Mouse (Mus musculus) CH12.LX (cell line): ENCODE measurements around the gene Ndufs6. TPM values are rescaled to one million over a fixed set of nuclear protein-coding genes. Genes with fewer than 3 reads are reported as not detected.

Source experiments
- DNase-seq: peaks from one replicate; pipeline ENCODE4 v3.0.0-alpha.2; 2013; ENCODE audit errors: extremely low read depth
- H3K27ac ChIP-seq: 2 replicates; pipeline ENCODE4 v1.5.1; 2012; ENCODE audit warnings: low read depth, mild to moderate bottlenecking, control low read depth, moderate library complexity; ENCODE audit not compliant: insufficient read depth
- H3K27me3 ChIP-seq: replicated peaks from 2 replicates; pipeline ENCODE3; 2012; ENCODE audit warnings: inconsistent platforms
- H3K36me3 ChIP-seq, 2 experiments: replicated peaks in 1 of 2; 2 replicates each; pipeline versions ENCODE3 to v1.6.1; 2012; ENCODE audit warnings: inconsistent platforms in 1 of 2, low read length in 1 of 2, mild to moderate bottlenecking in 1 of 2, mixed read lengths in 1 of 2, moderate library complexity in 1 of 2; ENCODE audit not compliant: control insufficient read depth in 1 of 2, insufficient read depth in 1 of 2
- H3K4me1 ChIP-seq, 2 experiments: 2 replicates each; pipeline ENCODE4 v1.6.1; 2012; ENCODE audit warnings: inconsistent platforms in 1 of 2, moderate library complexity in 1 of 2; ENCODE audit not compliant: insufficient read depth in 2 of 2, control insufficient read depth in 1 of 2
- H3K4me2 ChIP-seq: 2 replicates; pipeline ENCODE4 v1.6.1; 2012; ENCODE audit warnings: low read depth, mild to moderate bottlenecking, control low read depth; ENCODE audit not compliant: poor library complexity, insufficient read depth, severe bottlenecking
- H3K4me3 ChIP-seq, 3 experiments: fragments of 150-350 bp in 1 of 3; sonication (generic) in 1 of 3; replicated peaks in 1 of 3; 2 replicates each; pipeline versions ENCODE3 to v1.5.1; 2011 to 2012; ENCODE audit warnings: low read depth in 2 of 3, low read length in 2 of 3, mild to moderate bottlenecking in 2 of 3, moderate library complexity in 2 of 3, control low read depth in 1 of 3, improper control_type of control experiment in 1 of 3, inconsistent platforms in 1 of 3, mixed read lengths in 1 of 3; ENCODE audit not compliant: poor library complexity in 1 of 3
- H3K79me2 ChIP-seq: replicated peaks from 2 replicates; pipeline ENCODE4 v1.6.1; 2012; ENCODE audit warnings: mild to moderate bottlenecking, moderate library complexity; ENCODE audit not compliant: control insufficient read depth, poor library complexity, insufficient read depth, severe bottlenecking; ENCODE audit errors: extremely low read depth
- H3K9ac ChIP-seq: 2 replicates; pipeline ENCODE4 v1.6.1; 2012; ENCODE audit warnings: low read depth, mild to moderate bottlenecking, control low read depth, moderate library complexity; ENCODE audit not compliant: insufficient read depth
- H3K9me3 ChIP-seq: replicated peaks from 2 replicates; pipeline ENCODE3; 2012; ENCODE audit warnings: low read length, inconsistent platforms, mixed read lengths
- BHLHE40 ChIP-seq: IDR thresholded peaks from 2 replicates; pipeline ENCODE4 v1.6.1; 2011; ENCODE audit warnings: mild to moderate bottlenecking, low read depth, low read length, improper control_type of control experiment
- CTCF ChIP-seq, 2 experiments: IDR thresholded peaks in 1 of 2; conservative IDR thresholded peaks in 1 of 2; 2 replicates each; pipeline ENCODE4 v1.5.1; 2011 to 2012; ENCODE audit warnings: low read depth in 2 of 2, low read length in 2 of 2, improper control_type of control experiment in 1 of 2, inconsistent platforms in 1 of 2, mild to moderate bottlenecking in 1 of 2, moderate library complexity in 1 of 2
- E2F4 ChIP-seq: IDR thresholded peaks from 2 replicates; pipeline ENCODE4 v1.6.1; 2011; ENCODE audit warnings: low read depth, low read length, improper control_type of control experiment; ENCODE audit not compliant: insufficient replicate concordance
- ELF1 ChIP-seq: IDR thresholded peaks from 2 replicates; pipeline ENCODE4 v1.6.1; 2014; ENCODE audit warnings: low read depth, mild to moderate bottlenecking, inconsistent platforms, low read length, improper control_type of control experiment
- EP300 ChIP-seq: IDR thresholded peaks from 2 replicates; pipeline ENCODE4 v1.6.1; 2011; ENCODE audit warnings: low read length, improper control_type of control experiment
- MAX ChIP-seq: IDR thresholded peaks from 2 replicates; pipeline ENCODE4 v1.6.1; 2011; ENCODE audit warnings: low read length, improper control_type of control experiment
- MYC ChIP-seq: IDR thresholded peaks from 2 replicates; pipeline ENCODE4 v1.6.1; 2011; ENCODE audit warnings: low read depth, mild to moderate bottlenecking, improper control_type of control experiment, low read length
- PAX5 ChIP-seq: IDR thresholded peaks from 2 replicates; pipeline ENCODE4 v1.6.1; 2012; ENCODE audit warnings: low read length, inconsistent platforms, mixed read lengths
- RAD21 ChIP-seq: IDR thresholded peaks from 2 replicates; pipeline ENCODE4 v1.6.1; 2011; ENCODE audit warnings: low read depth, mild to moderate bottlenecking, low read length, improper control_type of control experiment, moderate library complexity
- RCOR1 ChIP-seq: conservative IDR thresholded peaks from 2 replicates; pipeline ENCODE4 v1.6.1; 2012; ENCODE audit warnings: low read depth, mild to moderate bottlenecking, inconsistent platforms, low read length, improper control_type of control experiment
- USF2 ChIP-seq: conservative IDR thresholded peaks from 2 replicates; pipeline ENCODE4 v1.6.1; 2011; ENCODE audit warnings: low read depth, low read length, improper control_type of control experiment
- ZMIZ1 ChIP-seq: IDR thresholded peaks from 2 replicates; pipeline ENCODE4 v1.6.1; 2012; ENCODE audit warnings: low read depth, mild to moderate bottlenecking, inconsistent platforms, low read length, improper control_type of control experiment
- dilution Hi-C: fragments of 300-500 bp; cut with MboI; formaldehyde crosslinking; loops from 2 replicates; pipeline ENCODE4 v1.14.3; 2020; ENCODE audit warnings: low sequenced_read_pairs; ENCODE audit not compliant: extremely low pct_unique_long_range_greater_than_20kb, extremely low pct_ligation_motif_present
- in situ Hi-C: fragments of 300-500 bp; cut with MboI; formaldehyde crosslinking; loops from 3 replicates; pipeline ENCODE4 v1.14.3; 2019; ENCODE audit warnings: low sequenced_read_pairs, low pct_ligation_motif_present, low pct_unique_long_range_greater_than_20kb, mixed read lengths
- polyA plus RNA-seq: library from polyadenylated mRNA; unstranded; fragments of >175 nt; gene quantifications from 2 replicates; pipeline ENCODE4 v1.2.1, GENCODE M21; 2012; ENCODE audit warnings: low read depth; ENCODE audit not compliant: insufficient read length
- total RNA-seq, 2 experiments: library from RNA; depleted of rRNA; stranded (reverse); fragments of 300-350 nt in 1 of 2; fragments of >200 nt in 1 of 2; gene quantifications; 2 replicates each; pipeline ENCODE4 v1.2.3; 2012 to 2014

Gene Ndufs6
- total and polyA plus RNA-seq, 3 experiments: 165 to 190 (median 182) TPM

GRCm38 (mm10) chr13:73374612-73375011, 46.3 kb upstream of the Ndufs6 start:
- Histone ChIP-seq H3K4me1 (peaks cover 0 to 6% of the 10 kb centered on the region in 2 experiments; a peak in 2 of 4 replicates), H3K9me3 (no peaks in the 10 kb centered on the region), H3K27ac (no peak overlapping the region), H3K36me3 (no peaks in the 10 kb centered on the region)
- dilution Hi-C loops (no loop called here), in situ Hi-C loops (no loop called here)
- no peak for TF ChIP-seq CTCF (conservative IDR thresholded peaks at IDR 0.05 in 1 of 2, IDR thresholded peaks at IDR 0.05 in 1 of 2; ENCODE audit: low read depth in 2 of 2, low read length in 2 of 2)
- TF ChIP-seq USF2: no peak
- no peak for TF ChIP-seq BHLHE40
- no peak for TF ChIP-seq EP300
- no peak for TF ChIP-seq RCOR1
- TF ChIP-seq PAX5: no peak
- TF ChIP-seq ELF1: no peak
- TF ChIP-seq MYC: no peak
- TF ChIP-seq RAD21: no peak
- TF ChIP-seq, all 38 proteins: peak for 0
- Histone ChIP-seq H3K79me2 (no peaks in the 10 kb centered on the region), H3K4me3 (no peak overlapping the region), H3K27me3 (peaks cover 59% of the 10 kb centered on the region), H3K4me2 (no peak overlapping the region), H3K9ac (no peak overlapping the region)
- DNase-seq: no peak

- Histone ChIP-seq H3K4me1 (peaks cover 0 to 6% of the 10 kb centered on the region in 2 experiments; a peak in 2 of 4 replicates), H3K27me3 (peaks cover 53% of the 10 kb centered on the region), H3K4me3 (no peak overlapping the region), H3K9me3 (no peaks in the 10 kb centered on the region), H3K4me2 (no peak overlapping the region), H3K79me2 (no peaks in the 10 kb centered on the region), H3K27ac (no peak overlapping the region), H3K36me3 (no peaks in the 10 kb centered on the region), H3K9ac (no peak overlapping the region)
- dilution Hi-C loops: no loop called here
- TF ChIP-seq ZMIZ1 (no peak), MAX (no peak)
- in situ Hi-C loops: no loop called here
- DNase-seq: no peak
These were observed 45.0 kb upstream of the Ndufs6 start for GRCm38 (mm10) chr13:73373367-73373766.

- no peaks in the 10 kb centered on the region for H3K9me3 ChIP-seq
- no peaks in the 10 kb centered on the region for H3K4me1 ChIP-seq
- no peak overlapping the region for H3K9ac ChIP-seq
- TF ChIP-seq E2F4: no peak
- dilution Hi-C loops (no loop called here), in situ Hi-C loops (no loop called here)
- no peaks in the 10 kb centered on the region for H3K79me2 ChIP-seq
- no peak overlapping the region for H3K4me3 ChIP-seq
- H3K27ac ChIP-seq: no peak overlapping the region
- peaks cover 13% of the 10 kb centered on the region for H3K27me3 ChIP-seq
- DNase-seq: no peak
- H3K4me2 ChIP-seq: no peak overlapping the region
- no peaks in the 10 kb centered on the region for H3K36me3 ChIP-seq
These were observed 28.8 kb upstream of the Ndufs6 start for GRCm38 (mm10) chr13:73357106-73357505.
